Mouse (Mus musculus): ENCODE results near the gene Dag1. TPM values are rescaled to one million over a fixed set of nuclear protein-coding genes. Genes with fewer than 3 reads are reported as not detected.
A peak's percentile ranks its signal among the peaks of the same experiment; 100 is the strongest.

Dag1 gene
- polyA plus RNA-seq, 1 experiment from 2014 or later = 62.7 TPM

GRCm38 (mm10) chr9:108189787-108190679 is 73.7 kb downstream of the Dag1 start, which contains the start of gene Bsn:
Bsn (minus strand) TSS chr9:108190384.
- ATAC-seq (ENCODE audit: low FRiP score) = peak; percentile 90
- Histone ChIP-seq H3K27me3 (peaks cover 15% of the 10 kb centered on the region; the same call in 1 of the 2 replicates), H3K27ac (peak within 1 kb of the TSS; percentile 60), H3K36me3 (replicated peaks) (no peaks in the 10 kb centered on the region), H3K4me3 (replicated peaks) (peak within 1 kb of the TSS; percentile 80), H3K4me1 (peaks cover 19% of the 10 kb centered on the region), H3K9ac (peak within 1 kb of the TSS; percentile 93), H3K4me2 (peak within 1 kb of the TSS; percentile 87), H3K9me3 (no peaks in the 10 kb centered on the region)
- WGBS = 2% methylated on average over 66 of the region's 91 CpGs

GRCm38 (mm10) chr9:108189488-108189786 is 74.3 kb downstream of the Dag1 start:
- no peaks in the 10 kb centered on the region for H3K9me3 ChIP-seq
- peaks cover 15% of the 10 kb centered on the region; the same call in 1 of the 2 replicates for H3K27me3 ChIP-seq
- H3K36me3 ChIP-seq (replicated peaks) = no peaks in the 10 kb centered on the region
- H3K4me1 ChIP-seq = peaks cover 19% of the 10 kb centered on the region
- 40% methylated on average over 5 of the region's 5 CpGs for WGBS
- 0 out of 2 replicates have a peak overlapping the region, but pooled peaks have one; percentile 60 for H3K27ac ChIP-seq
- peak overlapping the region; percentile 87 for H3K4me2 ChIP-seq
- peak; percentile 5; the same call in 1 of the 2 replicates for ATAC-seq (ENCODE audit: low FRiP score)
- peak overlapping the region; percentile 93 for H3K9ac ChIP-seq
- H3K4me3 ChIP-seq (replicated peaks) = peak overlapping the region; percentile 80

- no peak overlapping the region for H3K9ac ChIP-seq
- no peak for ATAC-seq (ENCODE audit: low FRiP score)
- H3K27ac ChIP-seq = no peak overlapping the region
These were observed 74.7 kb downstream of the Dag1 start for GRCm38 (mm10) chr9:108189023-108189422.

GRCm38 (mm10) chr9:108188511-108188910 is 75.2 kb downstream of the Dag1 start:
- H3K9ac ChIP-seq = no peak overlapping the region
- no peaks in the 10 kb centered on the region for H3K36me3 ChIP-seq (replicated peaks)
- H3K4me2 ChIP-seq = peak overlapping the region; percentile 87
- peaks cover 19% of the 10 kb centered on the region for H3K4me1 ChIP-seq
- H3K9me3 ChIP-seq = no peaks in the 10 kb centered on the region
- no peak overlapping the region for H3K27ac ChIP-seq
- H3K4me3 ChIP-seq (replicated peaks) = peak overlapping the region; percentile 80; the same call in 1 of the 2 replicates
- H3K27me3 ChIP-seq = peaks cover 12% of the 10 kb centered on the region; the same call in 1 of the 2 replicates
- WGBS = 79% methylated on average over 8 of the region's 8 CpGs
- ATAC-seq (ENCODE audit: low FRiP score) = no peak

More at GRCm38 (mm10) chr9:108189023-108189422, 74.7 kb downstream of the Dag1 start:
- H3K36me3 ChIP-seq (replicated peaks) = no peaks in the 10 kb centered on the region
- H3K4me2 ChIP-seq = peak overlapping the region; percentile 87
- H3K27me3 ChIP-seq = peaks cover 12% of the 10 kb centered on the region; the same call in 1 of the 2 replicates
- WGBS = 84% methylated on average over 7 of the region's 7 CpGs
- H3K4me3 ChIP-seq (replicated peaks) = peak overlapping the region; percentile 80
- no peaks in the 10 kb centered on the region for H3K9me3 ChIP-seq
- H3K4me1 ChIP-seq = peaks cover 19% of the 10 kb centered on the region

DNA sequence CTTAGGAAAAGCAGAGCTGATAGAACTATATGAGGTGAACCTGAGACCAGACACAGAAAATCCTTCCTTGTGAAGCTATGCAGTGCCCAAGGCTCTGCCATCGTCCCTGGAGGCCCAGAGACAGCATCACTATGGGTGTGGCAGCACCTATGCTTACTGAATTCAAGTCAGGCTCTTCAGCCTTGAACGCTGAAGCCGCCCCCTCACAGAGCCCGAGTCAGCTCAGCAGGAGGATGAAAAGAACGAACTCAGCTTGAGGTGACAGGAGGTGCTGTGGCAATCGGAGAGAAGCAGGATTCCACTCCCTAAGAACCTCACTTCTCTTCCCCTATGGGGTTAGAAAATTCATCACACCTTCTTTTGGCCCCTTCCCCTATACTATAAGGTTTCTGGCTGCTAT is 76.1 kb downstream of the Dag1 start:
- Histone ChIP-seq H3K9ac (no peak overlapping the region), H3K4me2 (no peak overlapping the region), H3K9me3 (no peaks in the 10 kb centered on the region), H3K27me3 (peaks cover 9% of the 10 kb centered on the region; the same call in 1 of the 2 replicates), H3K27ac (no peak overlapping the region), H3K4me1 (peaks cover 19% of the 10 kb centered on the region), H3K36me3 (replicated peaks) (no peaks in the 10 kb centered on the region), H3K4me3 (replicated peaks) (no peak overlapping the region)
- no peak for ATAC-seq (ENCODE audit: low FRiP score)
- WGBS = 40% methylated on average over 6 of the region's 6 CpGs

DNA sequence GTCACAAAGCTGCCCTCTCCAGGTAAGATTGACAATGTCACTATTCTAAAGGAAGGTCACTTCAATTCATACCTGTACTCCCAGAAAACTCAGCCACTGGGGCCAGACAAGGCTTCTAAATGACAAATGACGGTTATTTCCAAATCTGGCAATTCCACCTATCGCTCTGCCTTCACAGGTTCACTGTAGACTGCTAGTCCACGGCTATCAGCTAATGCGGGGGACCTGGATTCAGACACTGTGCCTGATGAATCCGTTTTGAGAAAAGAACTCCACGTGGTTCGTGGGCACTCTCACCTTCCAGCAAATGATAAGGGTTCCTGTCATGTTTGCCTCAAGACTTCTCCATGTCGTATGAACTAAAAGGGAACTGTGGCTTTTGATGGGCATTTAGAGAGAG is 78.0 kb downstream of the Dag1 start:
- peaks cover 19% of the 10 kb centered on the region for H3K4me1 ChIP-seq
- H3K9ac ChIP-seq = no peak overlapping the region
- H3K27ac ChIP-seq = no peak overlapping the region
- 86% methylated on average over 8 of the region's 8 CpGs for WGBS
- no peak overlapping the region for H3K4me2 ChIP-seq
- H3K4me3 ChIP-seq (replicated peaks) = no peak overlapping the region
- no peak for ATAC-seq (ENCODE audit: low FRiP score)
- 0 out of 2 replicates have a peak, but pooled peaks cover 2% of the 10 kb centered on the region for H3K27me3 ChIP-seq
- no peaks in the 10 kb centered on the region for H3K36me3 ChIP-seq (replicated peaks)
- no peaks in the 10 kb centered on the region for H3K9me3 ChIP-seq

- no peak overlapping the region for H3K27ac ChIP-seq
- peaks cover 10% of the 10 kb centered on the region for H3K4me1 ChIP-seq
- no peak for ATAC-seq (ENCODE audit: low FRiP score)
- 93% methylated on average over 19 of the region's 19 CpGs for WGBS
- H3K36me3 ChIP-seq (replicated peaks) = no peaks in the 10 kb centered on the region
- no peak overlapping the region for H3K4me3 ChIP-seq (replicated peaks)
- no peaks in the 10 kb centered on the region for H3K27me3 ChIP-seq
- no peaks in the 10 kb centered on the region for H3K9me3 ChIP-seq
- no peak overlapping the region for H3K4me2 ChIP-seq
- H3K9ac ChIP-seq = no peak overlapping the region
These were observed 80.2 kb downstream of the Dag1 start for GRCm38 (mm10) chr9:108183531-108183994.

GRCm38 (mm10) chr9:108182806-108183506 is 80.8 kb downstream of the Dag1 start:
- 76% methylated on average over 11 of the region's 11 CpGs for WGBS
- Histone ChIP-seq H3K27ac (no peak overlapping the region), H3K4me3 (replicated peaks) (no peak overlapping the region), H3K9me3 (no peaks in the 10 kb centered on the region), H3K36me3 (replicated peaks) (no peaks in the 10 kb centered on the region), H3K4me2 (no peak overlapping the region), H3K4me1 (peaks cover 5% of the 10 kb centered on the region), H3K27me3 (no peaks in the 10 kb centered on the region), H3K9ac (no peak overlapping the region)
- ATAC-seq (ENCODE audit: low FRiP score) = no peak

- ATAC-seq (ENCODE audit: low FRiP score) = no peak
- no peaks in the 10 kb centered on the region for H3K27me3 ChIP-seq
- 78% methylated on average over 5 of the region's 5 CpGs for WGBS
- H3K9me3 ChIP-seq = no peaks in the 10 kb centered on the region
- H3K27ac ChIP-seq = no peak overlapping the region
- no peak overlapping the region for H3K4me3 ChIP-seq (replicated peaks)
- H3K9ac ChIP-seq = no peak overlapping the region
- H3K4me2 ChIP-seq = no peak overlapping the region
- H3K4me1 ChIP-seq = peaks cover 3% of the 10 kb centered on the region; the same call in 1 of the 2 replicates
- H3K36me3 ChIP-seq (replicated peaks) = no peaks in the 10 kb centered on the region
These were observed 85.4 kb downstream of the Dag1 start for GRCm38 (mm10) chr9:108178391-108178790.

- 79% methylated on average over 19 of the region's 19 CpGs for WGBS
- no peaks in the 10 kb centered on the region for H3K9me3 ChIP-seq
- ATAC-seq (ENCODE audit: low FRiP score) = no peak
- no peak overlapping the region for H3K4me3 ChIP-seq (replicated peaks)
- H3K27me3 ChIP-seq = no peaks in the 10 kb centered on the region
- no peak overlapping the region for H3K9ac ChIP-seq
- H3K4me1 ChIP-seq = peaks cover 3% of the 10 kb centered on the region; the same call in 1 of the 2 replicates
- no peak overlapping the region for H3K4me2 ChIP-seq
- no peak overlapping the region for H3K27ac ChIP-seq
- H3K36me3 ChIP-seq (replicated peaks) = no peaks in the 10 kb centered on the region
These were observed 88.5 kb downstream of the Dag1 start for GRCm38 (mm10) chr9:108175116-108175838.

- no peak overlapping the region for H3K9ac ChIP-seq
- H3K27ac ChIP-seq = no peak overlapping the region
- no peaks in the 10 kb centered on the region for H3K36me3 ChIP-seq (replicated peaks)
- H3K4me2 ChIP-seq = no peak overlapping the region
- H3K27me3 ChIP-seq = no peaks in the 10 kb centered on the region
- WGBS = 86% methylated on average over 5 of the region's 5 CpGs
- no peak overlapping the region for H3K4me3 ChIP-seq (replicated peaks)
- H3K4me1 ChIP-seq = no peaks in the 10 kb centered on the region
- no peaks in the 10 kb centered on the region for H3K9me3 ChIP-seq
- ATAC-seq (ENCODE audit: low FRiP score) = no peak
These were observed 90.9 kb downstream of the Dag1 start for GRCm38 (mm10) chr9:108172777-108173350.
